ENCODE assay signal across 21 mouse cellular contexts in genomic region chr7:84203981-84204380, GRCm38 (mm10). TPM values are rescaled to one million over a fixed set of nuclear protein-coding genes. Genes with fewer than 3 reads are reported as not detected.
DNase-seq lines count a peak whose midpoint lies in the region; ATAC-seq and TF ChIP-seq lines count a peak whose summit lies in the region.
"Had no signal": no experiment of that assay in that cellular context is flagged by ENCODE, and none has a peak within 500 bp of the region (broad histone marks: within the 10 kb centered on the region; RNA-seq: fewer than 3 reads in every experiment).

No protein-coding gene starts in this region.

- H3K36me3 ChIP-seq in forebrain, postnatal 0 days (ENCODE audit: insufficient read depth): no peaks in the 10 kb centered on the region
- no peaks in the 10 kb centered on the region for H3K36me3 ChIP-seq in forebrain, embryonic 11.5 days (ENCODE audit: control insufficient read depth, insufficient read depth, low read length)
- no peaks in the 10 kb centered on the region for H3K36me3 ChIP-seq in lung, postnatal 0 days (ENCODE audit: insufficient read depth, low read length)
- H3K36me3 ChIP-seq: embryonic facial prominence, embryonic 12.5 days; hindbrain, embryonic 13.5 days; liver, embryonic 12.5 days; midbrain, embryonic 15.5 days; neural tube, embryonic 12.5 days had no signal

- DNase-seq in forebrain, postnatal 0 days: peak; percentile 25
- no peak for DNase-seq in forebrain, embryonic 11.5 days (ENCODE audit: low spot score)
- peak; percentile 37 for DNase-seq in lung, postnatal 0 days (ENCODE audit: low spot score)
- DNase-seq in lung, adult 18-20 months: no peak
- DNase-seq in left cerebral cortex, adult 18-20 months (ENCODE audit: low spot score in 2 of 2): peak; percentile 42 to 55
- peak; percentile 12 for DNase-seq in right cerebral cortex, postnatal 25 days
- no peak for DNase-seq in cerebellum, adult 2 months
- DNase-seq: adrenal gland, adult 2 months; cerebellum, postnatal 14 days; gastrocnemius, postnatal 25 days; kidney, adult 18-20 months; kidney, postnatal 25 days; lung, postnatal 4 days; thymus, postnatal 14 days had no signal

- no peak overlapping the region for H3K4me2 ChIP-seq in forebrain, postnatal 0 days (ENCODE audit: low read depth)
- no peak overlapping the region for H3K4me2 ChIP-seq in forebrain, embryonic 11.5 days (ENCODE audit: low read depth, low read length, severe bottlenecking)
- H3K4me2 ChIP-seq in lung, postnatal 0 days (replicated peaks; ENCODE audit: low read depth, low read length): no peak overlapping the region
- H3K4me2 ChIP-seq: embryonic facial prominence, embryonic 12.5 days; forebrain, embryonic 13.5 days; hindbrain, embryonic 13.5 days; liver, embryonic 12.5 days; midbrain, embryonic 15.5 days; neural tube, embryonic 12.5 days had no signal

- no peak for ATAC-seq in forebrain, postnatal 0 days
- no peak for ATAC-seq in forebrain, embryonic 11.5 days (replicated peaks; ENCODE audit: low FRiP score)
- ATAC-seq in lung, postnatal 0 days: no peak
- no peak for ATAC-seq in cerebellum, adult (ENCODE audit: insufficient number of reproducible peaks, low FRiP score, low TSS enrichment)
- ATAC-seq: forebrain, embryonic 13.5 days; liver, embryonic 12.5 days; midbrain, embryonic 15.5 days had no signal

- no peaks in the 10 kb centered on the region for H3K4me1 ChIP-seq in forebrain, postnatal 0 days (ENCODE audit: insufficient read depth)
- H3K4me1 ChIP-seq in forebrain, embryonic 11.5 days (replicated peaks; ENCODE audit: control insufficient read depth, insufficient read depth, low read length): no peaks in the 10 kb centered on the region
- H3K4me1 ChIP-seq in lung, postnatal 0 days (ENCODE audit: insufficient read depth, low read depth, low read length): no peaks in the 10 kb centered on the region
- H3K4me1 ChIP-seq in cerebellum, adult 2 months (ENCODE audit: control insufficient read depth, insufficient read depth, low read length): no peaks in the 10 kb centered on the region
- H3K4me1 ChIP-seq: embryonic facial prominence, embryonic 12.5 days; forebrain, embryonic 13.5 days; hindbrain, embryonic 13.5 days; liver, embryonic 12.5 days; midbrain, embryonic 15.5 days; neural tube, embryonic 12.5 days had no signal

- 69% methylated on average over 3 of the region's 3 CpGs for WGBS in forebrain, postnatal 0 days
- 84% methylated on average over 3 of the region's 3 CpGs for WGBS in forebrain, embryonic 11.5 days
- WGBS in lung, postnatal 0 days: 54% methylated on average over 3 of the region's 3 CpGs
- 71% methylated on average over 3 of the region's 3 CpGs for WGBS in cerebellum, adult 2 months

- TF ChIP-seq POLR2A in cerebellum, adult 2 months (IDR thresholded peaks at IDR 0.05; ENCODE audit: borderline replicate concordance, insufficient read depth, low read length): no peak

- no peak for TF ChIP-seq CTCF in forebrain, postnatal 0 days (IDR thresholded peaks at IDR 0.05; ENCODE audit: low read depth)
- TF ChIP-seq CTCF in lung, postnatal 0 days (IDR thresholded peaks at IDR 0.05): no peak
- no peak for TF ChIP-seq CTCF in cerebellum, adult 2 months (IDR thresholded peaks at IDR 0.05; ENCODE audit: borderline replicate concordance, insufficient read depth, low read depth, low read length)

- TF ChIP-seq EP300 in lung, postnatal 0 days (IDR thresholded peaks at IDR 0.05): no peak

- no peak overlapping the region for H3K9ac ChIP-seq in forebrain, postnatal 0 days
- H3K9ac ChIP-seq in forebrain, embryonic 11.5 days (ENCODE audit: low read length): no peak overlapping the region
- H3K9ac ChIP-seq in lung, postnatal 0 days (replicated peaks; ENCODE audit: low read depth): no peak overlapping the region
- H3K9ac ChIP-seq: embryonic facial prominence, embryonic 12.5 days; forebrain, embryonic 13.5 days; hindbrain, embryonic 13.5 days; liver, embryonic 12.5 days; midbrain, embryonic 15.5 days; neural tube, embryonic 12.5 days had no signal

- H3K27ac ChIP-seq in forebrain, postnatal 0 days (ENCODE audit: low read depth, low read length): no peak overlapping the region
- H3K27ac ChIP-seq in forebrain, embryonic 11.5 days (ENCODE audit: low read depth, low read length): no peak overlapping the region
- H3K27ac ChIP-seq in lung, postnatal 0 days (ENCODE audit: low read length): peak overlapping the region; percentile 49; the same call in 1 of the 2 replicates
- no peak overlapping the region for H3K27ac ChIP-seq in cerebellum, adult 2 months (ENCODE audit: insufficient read depth, low read length)
- H3K27ac ChIP-seq: embryonic facial prominence, embryonic 12.5 days; forebrain, embryonic 13.5 days; hindbrain, embryonic 13.5 days; liver, embryonic 12.5 days; midbrain, embryonic 15.5 days; neural tube, embryonic 12.5 days had no signal

- no peaks in the 10 kb centered on the region for H3K27me3 ChIP-seq in forebrain, postnatal 0 days (ENCODE audit: insufficient read depth, low read length)
- no peaks in the 10 kb centered on the region for H3K27me3 ChIP-seq in forebrain, embryonic 11.5 days (ENCODE audit: control insufficient read depth, insufficient read depth, low read length)
- no peaks in the 10 kb centered on the region for H3K27me3 ChIP-seq in lung, postnatal 0 days (replicated peaks; ENCODE audit: insufficient read depth, low read length)
- H3K27me3 ChIP-seq in cerebellum, adult 2 months (ENCODE audit: control insufficient read depth, insufficient read depth, low read length): no peaks in the 10 kb centered on the region
- H3K27me3 ChIP-seq: embryonic facial prominence, embryonic 12.5 days; forebrain, embryonic 13.5 days; liver, embryonic 12.5 days; midbrain, embryonic 15.5 days; neural tube, embryonic 12.5 days had no signal

- H3K4me3 ChIP-seq in forebrain, postnatal 0 days (ENCODE audit: low read depth, low read length): no peak overlapping the region
- H3K4me3 ChIP-seq in forebrain, embryonic 11.5 days (ENCODE audit: low read depth, low read length): no peak overlapping the region
- no peak overlapping the region for H3K4me3 ChIP-seq in lung, postnatal 0 days (ENCODE audit: low read depth, low read length)
- no peak overlapping the region for H3K4me3 ChIP-seq in cerebellum, adult 2 months (replicated peaks; ENCODE audit: insufficient read depth, low read depth, low read length)
- H3K4me3 ChIP-seq: embryonic facial prominence, embryonic 12.5 days; forebrain, embryonic 13.5 days; hindbrain, embryonic 13.5 days; liver, embryonic 12.5 days; midbrain, embryonic 15.5 days; neural tube, embryonic 12.5 days had no signal

- no peaks in the 10 kb centered on the region for H3K9me3 ChIP-seq in forebrain, postnatal 0 days (ENCODE audit: low read length)
- H3K9me3 ChIP-seq in forebrain, embryonic 11.5 days (ENCODE audit: control insufficient read depth, low read length): no peaks in the 10 kb centered on the region
- no peaks in the 10 kb centered on the region for H3K9me3 ChIP-seq in lung, postnatal 0 days (ENCODE audit: low read length)
- H3K9me3 ChIP-seq: embryonic facial prominence, embryonic 12.5 days; forebrain, embryonic 13.5 days; hindbrain, embryonic 13.5 days; liver, embryonic 12.5 days; midbrain, embryonic 15.5 days; neural tube, embryonic 12.5 days had no signal

RNA-seq across cellular contexts. Expression of gene Abhd17c, which starts 52.3 kb away (rescaled TPM):
- 92.2 and 102 TPM in 2 replicates for total RNA-seq in forebrain, postnatal 0 days (2014; rRNA removed)
- 92.9 and 93.5 TPM in 2 replicates for polyA plus RNA-seq in forebrain, postnatal 0 days (2015; fragmentation: Nextera tagmentation; extraction: Ambion mirVana)
- 71.3 and 77.7 TPM in 2 replicates for polyA plus RNA-seq in forebrain, embryonic 11.5 days (2014; fragmentation: Nextera tagmentation; extraction: Ambion mirVana)
- polyA plus RNA-seq in lung, postnatal 0 days (2015; fragmentation: Nextera tagmentation; extraction: Ambion mirVana): 91.3 and 104 TPM in 2 replicates
- total RNA-seq in left cerebral cortex, adult 18-20 months (2021): 10 to 100 TPM; 35.8 to 37.4 TPM
- 22.8 and 23.9 TPM in 2 replicates for polyA plus RNA-seq in cerebellum, adult 2 months (2012; rRNA removed)

Comparison
In these comparisons a context has a peak if more than half of its experiments do, and no peak if none do; other contexts are left out.
1. DNase-seq: peak in forebrain, postnatal 0 days (single experiment), lung, postnatal 0 days (single experiment), left cerebral cortex, adult 18-20 months (2 of 2) and right cerebral cortex, postnatal 25 days (single experiment); none in forebrain, embryonic 11.5 days (single experiment), lung, adult 18-20 months (0 of 2) and cerebellum, adult 2 months (0 of 2).